Mouse (Mus musculus) liver, postnatal 0 days (tissue): ENCODE data around the gene Chrnd.

ENCODE experiments used
- CTCF ChIP-seq: sonication (generic); IDR thresholded peaks from 2 replicates; pipeline ENCODE4 v1.5.1; 2016; ENCODE audit warnings: antibody characterized with exemption, low read depth
- EP300 ChIP-seq: IDR thresholded peaks from 2 replicates; pipeline ENCODE4 v1.6.1; 2016; ENCODE audit warnings: antibody characterized with exemption, low read depth, mild to moderate bottlenecking

DNA sequence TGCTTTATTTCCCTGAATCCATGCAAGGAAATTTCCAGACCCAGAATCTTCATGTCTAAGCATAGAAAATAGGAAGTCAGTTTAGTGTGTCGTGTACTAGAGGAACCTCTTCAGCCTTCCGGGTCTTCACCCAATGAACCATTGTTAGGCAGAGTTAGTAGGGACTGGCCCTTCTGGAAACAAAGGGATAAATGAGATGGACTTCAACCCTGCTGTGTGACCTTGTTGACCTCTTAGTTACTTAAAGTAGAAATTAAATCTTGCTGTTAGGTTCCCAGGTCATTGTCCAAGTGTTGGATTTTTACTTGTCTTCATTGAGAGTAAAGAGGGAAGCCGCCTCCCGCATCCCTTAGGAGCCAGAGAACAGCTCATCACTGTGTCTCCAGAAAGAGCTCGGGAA is 40.2 kb downstream of the Chrnd start:
- TF ChIP-seq EP300 (no peak), CTCF (no peak)
